Mouse (Mus musculus) megakaryocyte, embryonic 14.5 days (primary cell): Measurements from ENCODE around the gene Fam71b.

Experiments
- FLI1 ChIP-seq: IDR thresholded peaks from 2 replicates; pipeline ENCODE4 v1.6.1; 2012; ENCODE audit warnings: low read length, inconsistent platforms, mixed read lengths
- GATA1 ChIP-seq: IDR thresholded peaks from 3 replicates; pipeline ENCODE4 v1.6.1; 2012; ENCODE audit warnings: mixed read lengths, low read length, inconsistent platforms, borderline replicate concordance

- TF ChIP-seq GATA1, result peak; percentile 65; the same call in 1 of the 3 replicates
- TF ChIP-seq FLI1, result no peak
Observed at GRCm38 (mm10) chr11:46454453-46455045, 58.2 kb downstream of the Fam71b start, which contains the start of gene Havcr2.
